Mouse (Mus musculus): ENCODE data around the gene Zbtb9. TPM values are rescaled to one million over a fixed set of nuclear protein-coding genes. Genes with fewer than 3 reads are reported as not detected.

Zbtb9 gene
- polyA plus RNA-seq, 1 experiment from 2014 or later, result 15.6 TPM

DNA sequence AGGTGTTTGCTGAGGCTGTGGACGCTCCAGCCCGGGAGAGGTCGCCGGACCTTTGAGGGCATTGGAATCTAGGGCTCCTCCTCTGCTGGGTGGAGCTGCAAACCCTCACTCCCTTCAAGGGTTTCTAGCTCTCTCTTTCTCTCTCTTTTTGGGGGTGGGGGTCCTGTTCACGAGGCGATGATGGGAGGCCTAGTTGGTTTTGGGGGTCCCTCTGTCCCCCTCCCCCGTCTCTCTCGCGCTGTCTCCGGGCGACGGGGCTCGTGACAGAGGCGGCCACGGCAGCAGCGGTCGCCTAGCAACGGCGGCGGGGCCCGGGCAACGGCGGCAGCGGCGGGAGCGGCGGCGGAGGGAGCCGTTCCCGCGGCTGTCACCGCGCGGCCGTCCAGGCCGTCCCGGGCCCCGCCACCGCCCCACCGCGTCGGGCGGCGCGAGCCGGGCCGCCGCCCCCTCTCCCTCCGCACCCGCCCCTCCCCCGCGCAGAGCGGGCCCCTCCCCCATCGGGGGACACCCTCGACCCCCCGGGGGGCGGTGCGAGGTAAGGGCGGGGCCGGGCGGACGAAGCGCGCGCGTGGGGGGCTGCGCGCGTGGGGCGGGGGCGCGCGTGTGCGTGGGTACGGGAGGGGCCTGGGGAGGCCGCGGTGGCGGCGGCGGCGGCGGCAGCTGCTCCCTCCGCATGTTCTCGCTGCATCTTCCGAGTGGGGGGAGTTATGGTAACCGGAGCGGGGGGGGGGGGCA is 24.5 kb upstream of the Zbtb9 start:
- ATAC-seq (ENCODE audit: insufficient number of reproducible peaks, low FRiP score, low TSS enrichment, low read depth), result 0 out of 2 replicates have a peak, but pooled peaks have one; percentile 6
- Histone ChIP-seq H3K36me3 (no peaks in the 10 kb centered on the region), H3K9me3 (replicated peaks) (no peaks in the 10 kb centered on the region), H3K9ac (peak overlapping the region; percentile 54), H3K27ac (replicated peaks) (peak overlapping the region; percentile 75), H3K4me1 (peaks cover 78% of the 10 kb centered on the region), H3K27me3 (no peaks in the 10 kb centered on the region), H3K4me3 (replicated peaks) (peak overlapping the region; percentile 68), H3K4me2 (replicated peaks) (peak overlapping the region; percentile 95)
- WGBS, result 0% methylated on average over 32 of the region's 87 CpGs

DNA sequence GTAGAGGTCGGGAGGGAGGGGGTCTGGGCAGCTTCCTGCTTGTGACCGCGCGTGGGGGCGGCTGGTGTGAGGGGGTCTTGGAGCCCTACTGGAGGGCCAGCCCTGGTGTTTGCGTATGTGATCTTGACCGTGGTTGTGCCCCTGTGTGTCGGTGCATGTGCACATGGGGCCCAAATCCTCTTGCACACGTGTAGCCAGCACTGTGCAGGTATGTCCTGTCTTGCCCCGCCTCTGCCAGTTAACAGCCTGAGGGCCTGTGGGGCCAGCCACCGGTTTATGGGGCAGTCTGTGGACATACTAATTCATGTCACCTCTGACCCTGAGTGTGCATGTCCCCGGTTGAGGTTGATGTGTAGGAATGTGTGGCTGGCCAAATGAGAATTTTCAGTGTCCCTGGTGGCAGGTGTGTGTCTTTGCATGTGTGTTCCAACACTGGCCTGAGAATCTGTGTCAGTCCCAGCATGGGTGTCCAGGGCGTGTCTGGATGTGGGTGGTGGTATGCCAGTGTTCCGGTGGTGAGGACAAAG is 23.9 kb upstream of the Zbtb9 start:
- peak overlapping the region; percentile 68 for H3K4me3 ChIP-seq (replicated peaks)
- peak overlapping the region; percentile 95 for H3K4me2 ChIP-seq (replicated peaks)
- WGBS, result 9% methylated on average over 9 of the region's 14 CpGs
- no peaks in the 10 kb centered on the region for H3K9me3 ChIP-seq (replicated peaks)
- peak overlapping the region; percentile 54 for H3K9ac ChIP-seq
- ATAC-seq (ENCODE audit: insufficient number of reproducible peaks, low FRiP score, low TSS enrichment, low read depth), result no peak
- peak overlapping the region; percentile 75 for H3K27ac ChIP-seq (replicated peaks)
- no peaks in the 10 kb centered on the region for H3K27me3 ChIP-seq
- peaks cover 84% of the 10 kb centered on the region for H3K4me1 ChIP-seq
- no peaks in the 10 kb centered on the region for H3K36me3 ChIP-seq

DNA sequence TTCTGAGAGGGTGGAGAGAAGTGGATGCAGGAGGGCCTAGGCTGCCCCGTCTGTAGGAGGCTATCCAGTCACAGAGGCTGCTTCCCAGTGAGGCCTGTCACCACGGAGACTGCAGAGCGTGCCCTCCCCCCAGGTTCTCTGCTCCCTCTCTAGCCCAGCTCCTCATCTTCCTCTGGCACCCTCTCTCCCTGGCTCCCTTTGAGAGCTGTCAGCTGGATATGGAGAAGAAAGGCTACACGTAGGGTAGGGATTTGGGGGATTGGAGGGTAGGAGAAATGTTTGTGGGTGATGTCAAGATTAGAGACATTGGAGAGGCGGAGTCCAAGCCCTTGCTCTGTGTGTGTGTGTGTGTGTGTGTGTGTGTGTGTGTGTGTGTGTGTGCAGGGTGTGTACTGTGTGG is 23.1 kb upstream of the Zbtb9 start:
- H3K36me3 ChIP-seq, result peaks cover 2% of the 10 kb centered on the region; the same call in 1 of the 2 replicates
- 0 out of 2 replicates have a peak overlapping the region, but pooled peaks have one; percentile 5 for H3K27ac ChIP-seq (replicated peaks)
- H3K4me1 ChIP-seq, result peaks cover 84% of the 10 kb centered on the region
- H3K9me3 ChIP-seq (replicated peaks), result no peaks in the 10 kb centered on the region
- H3K4me3 ChIP-seq (replicated peaks), result no peak overlapping the region
- no peak for ATAC-seq (ENCODE audit: insufficient number of reproducible peaks, low FRiP score, low TSS enrichment, low read depth)
- WGBS, result 47% methylated on average over 5 of the region's 5 CpGs
- H3K27me3 ChIP-seq, result no peaks in the 10 kb centered on the region
- H3K4me2 ChIP-seq (replicated peaks), result peak overlapping the region; percentile 95; the same call in 1 of the 2 replicates
- no peak overlapping the region for H3K9ac ChIP-seq

DNA sequence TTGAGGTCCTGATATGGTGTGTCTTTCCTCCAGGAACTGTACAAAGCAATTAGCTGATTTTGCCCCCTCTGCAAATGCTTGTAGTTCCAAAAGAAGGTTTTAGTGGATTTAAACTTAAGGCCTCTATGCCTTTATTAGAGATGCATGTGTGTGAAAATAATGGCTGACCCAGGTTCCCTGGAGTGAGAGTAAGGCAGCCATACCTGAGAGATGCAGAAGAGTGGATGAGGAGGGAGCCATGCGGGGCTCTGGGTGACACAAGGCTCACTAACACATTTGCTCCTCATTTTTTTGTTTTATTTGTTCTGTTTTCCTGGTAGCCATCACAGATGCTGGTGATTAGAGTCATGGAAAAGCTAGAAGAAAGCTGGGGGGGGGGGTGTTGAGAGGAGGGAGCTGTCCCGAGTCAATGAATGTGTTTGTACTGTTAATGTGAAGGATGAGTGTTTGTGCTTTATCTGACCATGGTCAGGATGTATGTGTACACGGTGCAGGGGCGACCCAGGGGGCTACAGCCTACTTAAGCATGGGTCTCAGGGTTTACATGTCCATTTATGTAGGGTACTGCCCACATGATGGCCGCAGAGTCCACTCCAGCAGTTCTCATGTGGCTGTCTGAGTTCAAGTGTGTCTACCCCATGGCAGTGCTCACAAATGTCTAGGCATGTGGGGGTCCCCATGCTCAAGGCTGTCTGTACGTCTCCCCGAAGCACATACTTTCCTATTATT is 22.2 kb upstream of the Zbtb9 start:
- no peaks in the 10 kb centered on the region for H3K27me3 ChIP-seq
- H3K4me1 ChIP-seq, result peaks cover 75% of the 10 kb centered on the region
- H3K36me3 ChIP-seq, result peaks cover 11% of the 10 kb centered on the region
- WGBS, result 21% methylated on average over 7 of the region's 7 CpGs
- H3K9ac ChIP-seq, result 0 out of 2 replicates have a peak overlapping the region, but pooled peaks have one; percentile 21
- H3K27ac ChIP-seq (replicated peaks), result peak overlapping the region; percentile 5; the same call in 1 of the 2 replicates
- H3K4me2 ChIP-seq (replicated peaks), result peak overlapping the region; percentile 59
- peak overlapping the region; percentile 39 for H3K4me3 ChIP-seq (replicated peaks)
- no peaks in the 10 kb centered on the region for H3K9me3 ChIP-seq (replicated peaks)
- no peak for ATAC-seq (ENCODE audit: insufficient number of reproducible peaks, low FRiP score, low TSS enrichment, low read depth)

DNA sequence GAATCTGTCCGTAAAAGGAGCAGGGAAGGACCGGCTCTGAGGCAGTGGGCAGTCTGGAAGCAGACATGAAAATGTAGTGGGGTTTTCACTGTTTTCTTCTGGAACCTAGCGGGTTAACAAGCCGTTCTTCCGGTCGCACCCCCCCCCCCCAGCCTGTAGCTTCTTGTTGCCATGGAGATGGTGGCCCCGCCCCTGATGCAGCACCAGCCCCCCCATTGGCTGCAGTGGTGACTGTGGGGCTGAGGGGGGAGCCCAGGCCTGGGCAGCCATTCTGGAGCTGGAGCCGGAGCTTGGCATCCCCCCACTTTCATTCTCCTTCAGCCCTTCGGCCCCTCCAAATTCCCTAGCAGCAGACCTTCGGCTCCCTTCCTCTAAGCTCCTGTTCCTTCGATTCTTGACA is 21.6 kb upstream of the Zbtb9 start:
- peaks cover 14% of the 10 kb centered on the region for H3K36me3 ChIP-seq
- ATAC-seq (ENCODE audit: insufficient number of reproducible peaks, low FRiP score, low TSS enrichment, low read depth), result peak; percentile 58; the same call in 1 of the 2 replicates
- H3K4me1 ChIP-seq, result peaks cover 68% of the 10 kb centered on the region
- peak overlapping the region; percentile 59 for H3K4me2 ChIP-seq (replicated peaks)
- H3K9me3 ChIP-seq (replicated peaks), result no peaks in the 10 kb centered on the region
- H3K27me3 ChIP-seq, result no peaks in the 10 kb centered on the region
- H3K27ac ChIP-seq (replicated peaks), result no peak overlapping the region; the same call in 1 of the 2 replicates
- under 1% methylated on average over 11 of the region's 11 CpGs for WGBS
- peak overlapping the region; percentile 21 for H3K9ac ChIP-seq
- H3K4me3 ChIP-seq (replicated peaks), result peak overlapping the region; percentile 39

DNA sequence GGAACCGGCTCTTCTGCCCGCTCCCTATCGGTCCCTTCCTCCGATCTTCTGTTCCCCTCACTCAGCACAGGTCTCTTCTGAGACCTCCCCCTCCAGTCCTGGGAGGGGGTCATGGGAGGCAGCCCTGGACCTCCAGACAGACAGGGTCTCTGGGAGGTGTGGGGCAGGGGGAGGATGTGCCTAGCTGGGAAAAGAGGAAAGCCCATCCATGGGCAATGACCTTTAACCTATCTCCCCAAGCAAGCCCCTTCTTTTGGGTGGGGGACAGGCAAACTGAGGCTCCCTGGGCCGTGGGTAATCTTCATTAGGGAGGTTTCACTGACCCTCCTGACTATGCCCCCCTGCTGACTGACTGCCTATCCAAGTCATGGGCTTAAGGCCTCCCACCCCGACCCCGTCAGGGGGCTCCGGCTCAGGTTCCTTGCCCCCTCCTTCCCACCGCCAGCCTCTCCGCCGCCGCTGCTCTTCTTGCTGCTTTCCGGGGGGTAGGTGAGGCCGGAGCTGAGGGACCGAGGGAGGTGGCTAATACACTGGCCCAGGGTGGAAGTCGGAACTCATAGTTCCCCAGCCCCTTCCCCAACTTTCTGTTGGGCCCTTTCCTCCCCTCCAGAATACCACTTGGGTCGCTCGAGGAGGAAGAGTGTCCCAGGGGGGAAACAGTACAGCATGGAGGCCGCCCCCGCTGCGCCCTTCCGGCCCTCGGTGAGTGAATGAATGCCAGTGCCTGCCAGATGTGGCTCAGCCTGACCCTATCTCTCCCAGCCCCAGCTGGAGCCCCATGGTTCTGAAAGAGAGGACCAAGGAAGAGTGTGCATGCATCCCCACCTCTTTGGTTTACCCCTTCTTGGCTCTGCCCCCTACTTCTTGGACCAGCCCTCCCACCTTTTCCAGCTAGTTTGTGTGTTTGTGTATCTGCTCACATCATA is 20.8 kb upstream of the Zbtb9 start:
- peaks cover 60% of the 10 kb centered on the region for H3K4me1 ChIP-seq
- peak overlapping the region; percentile 39 for H3K4me3 ChIP-seq (replicated peaks)
- H3K27ac ChIP-seq (replicated peaks), result no peak overlapping the region
- WGBS, result 8% methylated on average over 23 of the region's 23 CpGs
- H3K4me2 ChIP-seq (replicated peaks), result peak overlapping the region; percentile 59
- H3K36me3 ChIP-seq, result peaks cover 21% of the 10 kb centered on the region
- ATAC-seq (ENCODE audit: insufficient number of reproducible peaks, low FRiP score, low TSS enrichment, low read depth), result no peak
- H3K9ac ChIP-seq, result peak overlapping the region; percentile 21
- H3K9me3 ChIP-seq (replicated peaks), result no peaks in the 10 kb centered on the region
- H3K27me3 ChIP-seq, result no peaks in the 10 kb centered on the region

DNA sequence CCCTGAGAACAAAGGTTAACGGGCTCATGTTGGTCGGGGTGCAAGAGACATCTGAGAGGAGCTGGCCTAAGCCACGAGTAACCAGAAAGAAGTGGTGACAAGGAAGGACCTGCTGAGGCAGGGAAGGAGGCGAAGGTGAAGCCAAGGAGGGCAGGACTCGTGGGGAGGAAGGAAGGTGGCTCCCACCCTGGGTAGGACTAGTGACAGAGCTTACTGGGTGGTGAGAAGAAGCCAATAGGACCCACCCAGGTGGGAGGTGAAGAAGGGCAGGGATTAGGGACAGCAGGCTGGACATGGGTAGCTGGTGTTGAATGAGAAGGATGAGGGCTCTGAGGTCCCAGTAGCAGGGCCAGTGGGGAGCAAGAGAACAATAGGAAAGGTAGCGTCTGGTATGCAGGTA is 19.8 kb upstream of the Zbtb9 start:
- Histone ChIP-seq H3K36me3 (peaks cover 31% of the 10 kb centered on the region), H3K4me2 (replicated peaks) (peak overlapping the region; percentile 59; the same call in 1 of the 2 replicates), H3K9ac (no peak overlapping the region), H3K4me3 (replicated peaks) (no peak overlapping the region), H3K27ac (replicated peaks) (no peak overlapping the region), H3K27me3 (no peaks in the 10 kb centered on the region), H3K4me1 (peaks cover 53% of the 10 kb centered on the region), H3K9me3 (replicated peaks) (no peaks in the 10 kb centered on the region)
- ATAC-seq (ENCODE audit: insufficient number of reproducible peaks, low FRiP score, low TSS enrichment, low read depth), result no peak
- 31% methylated on average over 6 of the region's 6 CpGs for WGBS

DNA sequence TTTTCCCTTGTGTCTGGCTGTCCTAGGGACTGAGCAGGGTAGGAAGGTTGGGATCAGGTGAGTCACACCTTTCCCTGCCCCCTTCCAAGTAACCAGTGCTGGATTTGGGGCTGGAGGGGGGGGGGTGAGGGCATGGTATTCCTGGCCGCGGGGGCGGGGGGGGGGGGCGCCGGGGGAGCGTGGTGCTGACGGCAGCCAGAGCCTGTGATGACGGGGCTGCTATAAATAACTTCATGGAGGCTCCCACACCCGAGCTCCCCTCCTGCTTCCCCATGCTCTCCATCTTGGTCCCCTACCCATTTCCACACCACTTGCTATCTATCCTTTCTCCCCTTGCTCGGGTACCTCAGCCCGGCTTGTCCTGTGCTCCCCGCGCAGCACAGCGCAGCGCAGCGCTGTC is 19.2 kb upstream of the Zbtb9 start:
- H3K9me3 ChIP-seq (replicated peaks), result no peaks in the 10 kb centered on the region
- no peaks in the 10 kb centered on the region for H3K27me3 ChIP-seq
- peaks cover 36% of the 10 kb centered on the region for H3K36me3 ChIP-seq
- H3K27ac ChIP-seq (replicated peaks), result 0 out of 2 replicates have a peak overlapping the region, but pooled peaks have one; percentile 28
- 22% methylated on average over 16 of the region's 16 CpGs for WGBS
- peaks cover 51% of the 10 kb centered on the region for H3K4me1 ChIP-seq
- peak overlapping the region; percentile 9 for H3K4me2 ChIP-seq (replicated peaks)
- no peak overlapping the region for H3K4me3 ChIP-seq (replicated peaks)
- no peak overlapping the region for H3K9ac ChIP-seq
- no peak for ATAC-seq (ENCODE audit: insufficient number of reproducible peaks, low FRiP score, low TSS enrichment, low read depth)

DNA sequence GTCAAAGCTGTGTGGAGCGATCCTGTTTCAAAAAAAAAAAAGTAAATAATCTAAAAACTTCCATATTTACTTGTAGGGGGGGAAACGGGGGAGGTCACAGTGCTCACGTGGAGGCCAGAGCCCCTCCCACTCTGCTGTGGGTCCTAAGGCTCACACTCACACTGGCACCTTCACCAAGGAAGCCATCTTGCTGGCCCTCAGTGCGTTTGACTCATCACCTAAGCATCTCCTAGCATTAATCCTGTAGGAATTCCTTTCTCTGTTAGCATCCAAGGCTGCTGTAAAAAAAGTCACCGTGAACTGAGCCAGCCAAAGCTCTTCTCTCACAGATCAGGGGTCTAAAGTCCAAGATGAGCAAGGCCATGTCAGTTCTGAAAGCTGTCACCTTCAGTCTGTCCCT is 16.7 kb upstream of the Zbtb9 start:
- ATAC-seq (ENCODE audit: insufficient number of reproducible peaks, low FRiP score, low TSS enrichment, low read depth), result no peak
- H3K4me3 ChIP-seq (replicated peaks), result no peak overlapping the region
- no peak overlapping the region for H3K9ac ChIP-seq
- no peaks in the 10 kb centered on the region for H3K9me3 ChIP-seq (replicated peaks)
- no peaks in the 10 kb centered on the region for H3K27me3 ChIP-seq
- peaks cover 27% of the 10 kb centered on the region for H3K4me1 ChIP-seq
- peaks cover 60% of the 10 kb centered on the region for H3K36me3 ChIP-seq
- no peak overlapping the region for H3K27ac ChIP-seq (replicated peaks)
- WGBS, result 73% methylated on average over 5 of the region's 5 CpGs
- no peak overlapping the region for H3K4me2 ChIP-seq (replicated peaks)

DNA sequence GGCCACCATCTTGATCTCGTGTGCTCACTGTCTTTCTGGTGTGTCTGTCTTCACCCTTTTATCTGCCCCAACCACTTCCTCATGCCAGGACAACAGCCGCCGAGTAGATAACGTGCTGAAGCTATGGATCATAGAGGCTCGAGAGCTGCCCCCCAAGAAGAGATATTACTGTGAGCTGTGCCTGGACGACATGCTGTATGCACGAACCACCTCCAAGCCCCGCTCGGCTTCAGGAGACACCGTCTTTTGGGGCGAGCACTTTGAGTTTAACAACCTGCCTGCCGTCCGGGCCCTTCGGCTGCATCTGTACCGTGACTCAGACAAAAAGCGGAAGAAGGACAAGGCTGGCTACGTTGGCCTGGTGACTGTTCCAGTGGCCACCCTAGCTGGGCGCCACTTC is 16.1 kb upstream of the Zbtb9 start:
- WGBS, result 90% methylated on average over 18 of the region's 18 CpGs
- peaks cover 66% of the 10 kb centered on the region for H3K36me3 ChIP-seq

More for the DNA sequence above, 16.1 kb upstream of the Zbtb9 start:
- Histone ChIP-seq H3K27me3 (no peaks in the 10 kb centered on the region), H3K4me1 (peaks cover 21% of the 10 kb centered on the region), H3K9ac (no peak overlapping the region), H3K9me3 (replicated peaks) (no peaks in the 10 kb centered on the region), H3K4me3 (replicated peaks) (no peak overlapping the region), H3K4me2 (replicated peaks) (no peak overlapping the region), H3K27ac (replicated peaks) (no peak overlapping the region)
- ATAC-seq (ENCODE audit: insufficient number of reproducible peaks, low FRiP score, low TSS enrichment, low read depth), result no peak

All from embryonic facial prominence, embryonic 15.5 days (tissue).